Mouse (Mus musculus) neural tube, embryonic 10.5 days (tissue): ENCODE results near the gene Nlgn2.
A peak's percentile ranks its signal among the peaks of the same experiment; 100 is the strongest.

Experiments
- DNase-seq: peaks from one replicate; pipeline ENCODE4 v3.0.0-alpha.2; 2017; ENCODE audit warnings: low spot score; ENCODE audit errors: extremely low spot score

Gene Nlgn2

GRCm38 (mm10) chr11:69837604-69837951 lies at the start of gene Nlgn2:
Gene Nlgn2 (minus strand): TSS chr11:69837784.
- no peak for DNase-seq

- DNase-seq, result no peak
Observed at GRCm38 (mm10) chr11:69886907-69887635, 49.5 kb upstream of the Nlgn2 start.

GRCm38 (mm10) chr11:69884663-69885062 lies 47.1 kb upstream of the Nlgn2 start:
- DNase-seq, result no peak

- no peak for DNase-seq
Observed at GRCm38 (mm10) chr11:69884240-69884639, 46.7 kb upstream of the Nlgn2 start.

GRCm38 (mm10) chr11:69883527-69884151 lies 46.1 kb upstream of the Nlgn2 start:
- DNase-seq, result no peak

- DNase-seq, result peak; percentile 36
Observed at GRCm38 (mm10) chr11:69883066-69883465, 45.5 kb upstream of the Nlgn2 start.

GRCm38 (mm10) chr11:69881787-69882670 lies 44.4 kb upstream of the Nlgn2 start:
- no peak for DNase-seq

- DNase-seq, result peak; percentile 88
Observed at GRCm38 (mm10) chr11:69880853-69881603, 43.4 kb upstream of the Nlgn2 start, which contains the start of gene Kctd11. Gene Kctd11 (minus strand): TSS chr11:69881406.

GRCm38 (mm10) chr11:69880506-69880852 lies 42.9 kb upstream of the Nlgn2 start:
- no peak for DNase-seq

- no peak for DNase-seq
Observed at GRCm38 (mm10) chr11:69879711-69880110, 42.1 kb upstream of the Nlgn2 start.

- DNase-seq, result no peak
Observed at GRCm38 (mm10) chr11:69878952-69879351, 41.4 kb upstream of the Nlgn2 start.

GRCm38 (mm10) chr11:69878399-69878798 lies 40.8 kb upstream of the Nlgn2 start:
- DNase-seq, result no peak

GRCm38 (mm10) chr11:69877878-69878277 lies 40.3 kb upstream of the Nlgn2 start, which contains the start of gene Tmem95:
Gene Tmem95 (minus strand): TSS chr11:69878018.
- no peak for DNase-seq

- peak; percentile 83 for DNase-seq
Observed at GRCm38 (mm10) chr11:69876867-69877266, 39.3 kb upstream of the Nlgn2 start.

- DNase-seq, result no peak
Observed at GRCm38 (mm10) chr11:69876186-69876585, 38.6 kb upstream of the Nlgn2 start.

- DNase-seq, result no peak
Observed at GRCm38 (mm10) chr11:69872451-69872850, 34.9 kb upstream of the Nlgn2 start.

GRCm38 (mm10) chr11:69871822-69872221 lies 34.2 kb upstream of the Nlgn2 start:
- no peak for DNase-seq

- no peak for DNase-seq
Observed at GRCm38 (mm10) chr11:69870289-69871069, 32.9 kb upstream of the Nlgn2 start.

- DNase-seq, result no peak
Observed at GRCm38 (mm10) chr11:69867335-69867734, 29.8 kb upstream of the Nlgn2 start.

- no peak for DNase-seq
Observed at GRCm38 (mm10) chr11:69865561-69865960, 28.0 kb upstream of the Nlgn2 start.
